Mouse (Mus musculus): ENCODE data around the gene Lipc. TPM values are rescaled to one million over a fixed set of nuclear protein-coding genes. Genes with fewer than 3 reads are reported as not detected.

The Lipc gene
- polyA plus RNA-seq, 1 experiment from 2014 or later: 0.90 TPM

GRCm38 (mm10) chr9:70947312-70947711, 4.7 kb downstream of the Lipc start:
- Histone ChIP-seq H3K4me2 (replicated peaks; ENCODE audit: low read depth, low read length) (no peak overlapping the region), H3K27ac (ENCODE audit: low read length) (no peak overlapping the region), H3K4me1 (ENCODE audit: control insufficient read depth, insufficient read depth, low read length) (no peaks in the 10 kb centered on the region), H3K9me3 (ENCODE audit: control insufficient read depth, low read depth, low read length) (no peaks in the 10 kb centered on the region), H3K9ac (replicated peaks; ENCODE audit: low read depth, low read length) (no peak overlapping the region), H3K36me3 (ENCODE audit: control insufficient read depth, insufficient read depth, low read length) (no peaks in the 10 kb centered on the region), H3K4me3 (ENCODE audit: low read depth, low read length) (no peak overlapping the region), H3K27me3 (ENCODE audit: control insufficient read depth, insufficient read depth, low read length) (no peaks in the 10 kb centered on the region)
- ATAC-seq (ENCODE audit: insufficient number of reproducible peaks, insufficient read depth, low FRiP score, low read depth): no peak
- 85% methylated on average over 5 of the region's 5 CpGs for WGBS

- no peak for ATAC-seq (ENCODE audit: insufficient number of reproducible peaks, insufficient read depth, low FRiP score, low read depth)
- Histone ChIP-seq H3K27me3 (ENCODE audit: control insufficient read depth, insufficient read depth, low read length) (no peaks in the 10 kb centered on the region), H3K27ac (ENCODE audit: low read length) (no peak overlapping the region), H3K36me3 (ENCODE audit: control insufficient read depth, insufficient read depth, low read length) (no peaks in the 10 kb centered on the region), H3K9me3 (ENCODE audit: control insufficient read depth, low read depth, low read length) (no peaks in the 10 kb centered on the region), H3K4me2 (replicated peaks; ENCODE audit: low read depth, low read length) (no peak overlapping the region), H3K4me1 (ENCODE audit: control insufficient read depth, insufficient read depth, low read length) (no peaks in the 10 kb centered on the region), H3K4me3 (ENCODE audit: low read depth, low read length) (no peak overlapping the region), H3K9ac (replicated peaks; ENCODE audit: low read depth, low read length) (no peak overlapping the region)
- 64% methylated on average over 9 of the region's 9 CpGs for WGBS
Measured at GRCm38 (mm10) chr9:70942686-70943333, 9.2 kb downstream of the Lipc start.

GRCm38 (mm10) chr9:70939752-70940501, 12.1 kb downstream of the Lipc start:
- Histone ChIP-seq H3K4me3 (ENCODE audit: low read depth, low read length) (no peak overlapping the region), H3K27ac (ENCODE audit: low read length) (no peak overlapping the region), H3K27me3 (ENCODE audit: control insufficient read depth, insufficient read depth, low read length) (no peaks in the 10 kb centered on the region), H3K36me3 (ENCODE audit: control insufficient read depth, insufficient read depth, low read length) (no peaks in the 10 kb centered on the region), H3K4me2 (replicated peaks; ENCODE audit: low read depth, low read length) (no peak overlapping the region), H3K9ac (replicated peaks; ENCODE audit: low read depth, low read length) (no peak overlapping the region), H3K4me1 (ENCODE audit: control insufficient read depth, insufficient read depth, low read length) (no peaks in the 10 kb centered on the region), H3K9me3 (ENCODE audit: control insufficient read depth, low read depth, low read length) (no peaks in the 10 kb centered on the region)
- ATAC-seq (ENCODE audit: insufficient number of reproducible peaks, insufficient read depth, low FRiP score, low read depth): no peak
- 53% methylated on average over 8 of the region's 8 CpGs for WGBS

GRCm38 (mm10) chr9:70938850-70939249, 13.2 kb downstream of the Lipc start:
- no peak overlapping the region for H3K27ac ChIP-seq (ENCODE audit: low read length)

GRCm38 (mm10) chr9:70938134-70938533, 13.9 kb downstream of the Lipc start:
- no peak for ATAC-seq (ENCODE audit: insufficient number of reproducible peaks, insufficient read depth, low FRiP score, low read depth)
- WGBS: 84% methylated on average over 6 of the region's 6 CpGs

More at GRCm38 (mm10) chr9:70938850-70939249, 13.2 kb downstream of the Lipc start:
- no peaks in the 10 kb centered on the region for H3K36me3 ChIP-seq (ENCODE audit: control insufficient read depth, insufficient read depth, low read length)
- no peaks in the 10 kb centered on the region for H3K4me1 ChIP-seq (ENCODE audit: control insufficient read depth, insufficient read depth, low read length)
- H3K4me2 ChIP-seq (replicated peaks; ENCODE audit: low read depth, low read length): no peak overlapping the region
- WGBS: 58% methylated on average over 2 of the region's 2 CpGs
- no peak for ATAC-seq (ENCODE audit: insufficient number of reproducible peaks, insufficient read depth, low FRiP score, low read depth)
- H3K9me3 ChIP-seq (ENCODE audit: control insufficient read depth, low read depth, low read length): no peaks in the 10 kb centered on the region
- H3K4me3 ChIP-seq (ENCODE audit: low read depth, low read length): no peak overlapping the region
- no peaks in the 10 kb centered on the region for H3K27me3 ChIP-seq (ENCODE audit: control insufficient read depth, insufficient read depth, low read length)
- no peak overlapping the region for H3K9ac ChIP-seq (replicated peaks; ENCODE audit: low read depth, low read length)

DNA sequence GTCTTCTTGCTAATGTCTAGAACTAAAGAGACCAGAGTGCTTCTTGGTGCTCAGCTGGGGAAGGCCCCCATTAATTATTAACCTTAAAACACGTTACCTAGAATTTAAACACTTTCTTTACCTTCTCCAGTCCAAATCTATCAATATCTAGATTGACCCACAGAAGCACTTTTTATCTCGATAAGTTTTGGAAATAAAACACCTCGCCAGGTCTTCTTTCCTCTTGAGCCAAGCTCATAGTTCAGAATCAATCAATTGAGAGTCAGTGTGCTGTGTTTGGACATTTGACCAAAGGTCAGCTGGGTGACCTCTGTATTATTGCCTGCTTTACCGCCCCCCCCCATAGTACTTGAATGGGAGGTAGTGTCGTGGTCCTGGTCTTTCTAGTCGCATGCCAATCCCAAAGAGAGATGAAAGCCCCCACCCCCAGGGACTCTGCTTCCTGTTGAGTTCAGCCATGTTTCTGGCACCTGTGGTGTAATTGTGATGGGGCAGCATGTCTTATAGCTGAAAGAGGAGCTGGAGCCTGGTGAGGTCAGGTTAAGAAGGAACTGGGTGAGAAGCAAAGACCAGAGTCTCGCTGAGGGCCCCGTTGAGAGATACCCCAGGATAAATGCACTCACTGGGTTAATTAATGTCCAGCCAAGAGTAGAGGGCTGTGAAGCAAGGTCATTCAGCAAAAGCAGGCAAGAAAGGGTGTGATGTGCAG, 17.3 kb downstream of the Lipc start:
- Histone ChIP-seq H3K9me3 (ENCODE audit: control insufficient read depth, low read depth, low read length) (no peaks in the 10 kb centered on the region), H3K36me3 (ENCODE audit: control insufficient read depth, insufficient read depth, low read length) (no peaks in the 10 kb centered on the region), H3K4me2 (replicated peaks; ENCODE audit: low read depth, low read length) (no peak overlapping the region), H3K4me3 (ENCODE audit: low read depth, low read length) (no peak overlapping the region), H3K4me1 (ENCODE audit: control insufficient read depth, insufficient read depth, low read length) (no peaks in the 10 kb centered on the region), H3K27me3 (ENCODE audit: control insufficient read depth, insufficient read depth, low read length) (no peaks in the 10 kb centered on the region), H3K27ac (ENCODE audit: low read length) (no peak overlapping the region), H3K9ac (replicated peaks; ENCODE audit: low read depth, low read length) (no peak overlapping the region)
- no peak for ATAC-seq (ENCODE audit: insufficient number of reproducible peaks, insufficient read depth, low FRiP score, low read depth)
- 63% methylated on average over 8 of the region's 8 CpGs for WGBS

More at GRCm38 (mm10) chr9:70938134-70938533, 13.9 kb downstream of the Lipc start:
- Histone ChIP-seq H3K36me3 (ENCODE audit: control insufficient read depth, insufficient read depth, low read length) (no peaks in the 10 kb centered on the region), H3K27me3 (ENCODE audit: control insufficient read depth, insufficient read depth, low read length) (no peaks in the 10 kb centered on the region), H3K4me2 (replicated peaks; ENCODE audit: low read depth, low read length) (no peak overlapping the region), H3K4me1 (ENCODE audit: control insufficient read depth, insufficient read depth, low read length) (no peaks in the 10 kb centered on the region), H3K9me3 (ENCODE audit: control insufficient read depth, low read depth, low read length) (no peaks in the 10 kb centered on the region), H3K4me3 (ENCODE audit: low read depth, low read length) (no peak overlapping the region), H3K27ac (ENCODE audit: low read length) (no peak overlapping the region), H3K9ac (replicated peaks; ENCODE audit: low read depth, low read length) (no peak overlapping the region)

GRCm38 (mm10) chr9:70930641-70931020, 21.4 kb downstream of the Lipc start:
- H3K4me2 ChIP-seq (replicated peaks; ENCODE audit: low read depth, low read length): no peak overlapping the region
- H3K9ac ChIP-seq (replicated peaks; ENCODE audit: low read depth, low read length): no peak overlapping the region
- H3K4me3 ChIP-seq (ENCODE audit: low read depth, low read length): no peak overlapping the region
- H3K36me3 ChIP-seq (ENCODE audit: control insufficient read depth, insufficient read depth, low read length): no peaks in the 10 kb centered on the region
- no peaks in the 10 kb centered on the region for H3K9me3 ChIP-seq (ENCODE audit: control insufficient read depth, low read depth, low read length)
- H3K27me3 ChIP-seq (ENCODE audit: control insufficient read depth, insufficient read depth, low read length): no peaks in the 10 kb centered on the region
- no peak overlapping the region for H3K27ac ChIP-seq (ENCODE audit: low read length)
- no peaks in the 10 kb centered on the region for H3K4me1 ChIP-seq (ENCODE audit: control insufficient read depth, insufficient read depth, low read length)
- ATAC-seq (ENCODE audit: insufficient number of reproducible peaks, insufficient read depth, low FRiP score, low read depth): no peak
- 69% methylated on average over 5 of the region's 5 CpGs for WGBS

DNA sequence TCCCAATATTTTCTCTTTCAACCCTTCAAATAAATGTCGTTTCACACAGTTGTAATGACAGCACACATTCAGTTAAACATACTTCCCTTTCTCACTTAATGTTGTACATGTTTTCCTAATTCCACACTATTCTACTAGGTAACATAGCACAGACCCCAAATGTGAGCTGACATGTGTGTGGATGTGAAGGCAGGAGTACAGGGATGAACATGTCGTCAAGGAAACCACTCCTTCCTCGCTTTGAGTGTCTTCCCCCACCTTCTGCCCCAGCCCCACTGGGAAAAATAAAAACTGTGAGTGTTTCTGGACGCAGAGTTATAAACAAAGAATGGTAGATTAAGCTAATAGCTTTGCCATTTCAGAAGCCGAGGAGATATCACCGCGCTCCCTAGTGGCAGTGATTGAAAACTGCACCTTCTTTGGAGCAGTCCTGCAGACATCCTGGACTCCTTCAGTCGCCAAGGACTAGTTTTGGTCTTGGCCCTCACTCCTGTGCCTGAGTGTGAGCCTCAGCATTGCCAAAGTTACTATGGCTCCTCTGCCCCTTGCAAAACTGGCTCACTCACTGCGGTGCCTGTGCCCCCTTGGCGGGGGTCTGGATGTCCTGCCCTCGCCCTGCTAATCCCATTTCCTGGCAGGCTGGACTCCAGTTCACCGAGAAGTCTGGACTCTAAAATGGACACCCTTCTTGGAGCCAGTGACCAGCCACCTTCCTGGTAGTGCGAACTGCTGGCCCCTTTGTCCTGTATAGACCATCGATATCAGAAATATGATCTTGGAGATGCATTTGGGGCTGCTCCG, 22.0 kb downstream of the Lipc start:
- H3K27ac ChIP-seq (ENCODE audit: low read length): no peak overlapping the region
- no peaks in the 10 kb centered on the region for H3K36me3 ChIP-seq (ENCODE audit: control insufficient read depth, insufficient read depth, low read length)
- no peaks in the 10 kb centered on the region for H3K27me3 ChIP-seq (ENCODE audit: control insufficient read depth, insufficient read depth, low read length)
- no peak overlapping the region for H3K4me3 ChIP-seq (ENCODE audit: low read depth, low read length)
- no peaks in the 10 kb centered on the region for H3K9me3 ChIP-seq (ENCODE audit: control insufficient read depth, low read depth, low read length)
- ATAC-seq (ENCODE audit: insufficient number of reproducible peaks, insufficient read depth, low FRiP score, low read depth): no peak
- no peak overlapping the region for H3K4me2 ChIP-seq (replicated peaks; ENCODE audit: low read depth, low read length)
- 57% methylated on average over 15 of the region's 15 CpGs for WGBS
- no peaks in the 10 kb centered on the region for H3K4me1 ChIP-seq (ENCODE audit: control insufficient read depth, insufficient read depth, low read length)
- no peak overlapping the region for H3K9ac ChIP-seq (replicated peaks; ENCODE audit: low read depth, low read length)

Data from stomach, embryonic 14.5 days (tissue).